Mouse (Mus musculus) ES-E14 (cell line): ENCODE data around the gene Trim17.

Experiments used
- CHD2 ChIP-seq: IDR thresholded peaks from 2 replicates; pipeline ENCODE4 v1.6.1; 2014; ENCODE audit warnings: mild to moderate bottlenecking, low read depth, low read length, inconsistent platforms
- ZNF384 ChIP-seq: IDR thresholded peaks from 2 replicates; pipeline ENCODE4 v1.6.1; 2012; ENCODE audit warnings: low read depth, low read length, inconsistent platforms

DNA sequence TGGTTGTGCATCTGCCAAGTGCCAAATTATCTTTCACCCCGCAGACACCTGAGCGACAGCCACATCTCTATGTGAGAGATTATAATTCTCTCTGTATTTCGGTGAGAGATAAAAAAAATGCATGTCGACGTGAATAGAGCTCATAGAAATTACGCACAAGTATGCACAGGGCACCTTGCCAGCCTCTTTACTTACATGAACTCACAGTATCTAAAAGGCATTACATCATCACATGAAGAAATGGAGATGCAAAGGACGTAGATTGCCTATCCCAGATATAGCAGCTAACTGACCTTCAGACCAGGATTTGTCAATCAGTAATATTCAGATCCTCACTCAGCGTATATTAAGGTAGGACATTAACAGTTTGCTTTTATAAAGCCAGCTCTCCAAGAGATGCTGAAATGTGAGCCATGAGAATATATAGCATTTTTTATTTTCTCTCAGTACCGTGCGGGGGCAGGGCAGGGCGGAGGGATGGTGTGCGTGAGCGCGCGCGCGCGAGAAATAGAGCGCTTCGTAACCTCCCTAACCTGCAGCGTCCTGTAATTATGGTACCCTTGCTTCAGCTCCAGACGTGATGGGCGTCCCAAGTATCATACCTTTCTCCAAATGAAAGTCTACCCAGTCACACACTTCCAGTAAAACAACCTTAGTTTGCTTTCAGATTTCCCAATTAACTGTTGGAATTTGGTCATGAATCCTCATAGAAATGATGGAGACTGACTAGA lies 6.5 kb upstream of the Trim17 start:
- TF ChIP-seq ZNF384: no peak
- TF ChIP-seq CHD2: no peak
